Comparison of ENCODE assay signal across 19 mouse cellular contexts in genomic region chr17:29300926-29301325, GRCm38 (mm10). TPM values are rescaled to one million over a fixed set of nuclear protein-coding genes. Genes with fewer than 3 reads are reported as not detected.
A peak's percentile ranks its signal among the peaks of the same experiment; 100 is the strongest.
DNase-seq lines count a peak whose midpoint lies in the region; ATAC-seq lines count a peak whose summit lies in the region.
"Had no signal": no experiment of that assay in that cellular context is flagged by ENCODE, and none has a peak within 500 bp of the region (broad histone marks: within the 10 kb centered on the region; RNA-seq: fewer than 3 reads in every experiment).

No protein-coding gene starts in this region.

- H3K27me3 ChIP-seq in kidney, embryonic 15.5 days = no peaks in the 10 kb centered on the region
- H3K27me3 ChIP-seq in embryonic facial prominence, embryonic 12.5 days = no peaks in the 10 kb centered on the region
- no peaks in the 10 kb centered on the region for H3K27me3 ChIP-seq in hindbrain, embryonic 14.5 days (ENCODE audit: control insufficient read depth, insufficient read depth, low read length)
- H3K27me3 ChIP-seq: CH12.LX; embryonic facial prominence, embryonic 13.5 days; hindbrain, embryonic 13.5 days; intestine, embryonic 15.5 days; Patski had no signal

- no peaks in the 10 kb centered on the region for H3K9me3 ChIP-seq in kidney, embryonic 15.5 days (replicated peaks)
- no peaks in the 10 kb centered on the region for H3K9me3 ChIP-seq in embryonic facial prominence, embryonic 12.5 days
- no peaks in the 10 kb centered on the region for H3K9me3 ChIP-seq in hindbrain, embryonic 14.5 days (ENCODE audit: control insufficient read depth, low read length)
- H3K9me3 ChIP-seq: embryonic facial prominence, embryonic 13.5 days; hindbrain, embryonic 13.5 days; intestine, embryonic 15.5 days had no signal

- peaks cover 35% of the 10 kb centered on the region for H3K36me3 ChIP-seq in kidney, embryonic 15.5 days
- H3K36me3 ChIP-seq in embryonic facial prominence, embryonic 12.5 days = peaks cover 39% of the 10 kb centered on the region
- peaks cover 60% of the 10 kb centered on the region for H3K36me3 ChIP-seq in hindbrain, embryonic 14.5 days (replicated peaks; ENCODE audit: control insufficient read depth, insufficient read depth)

- peak; percentile 41; the same call in 1 of the 2 replicates for ATAC-seq in frontal cortex, adult (ENCODE audit: low TSS enrichment)
- ATAC-seq in kidney, embryonic 15.5 days (replicated peaks; ENCODE audit: low FRiP score) = no peak
- no peak for ATAC-seq in embryonic facial prominence, embryonic 12.5 days (ENCODE audit: insufficient number of reproducible peaks, insufficient read depth, low FRiP score, low TSS enrichment)
- no peak for ATAC-seq in hindbrain, embryonic 14.5 days (ENCODE audit: low FRiP score)
- ATAC-seq: activated CD4-positive, CD25-positive, alpha-beta regulatory T cell, adult 4 months; forebrain, embryonic 14.5 days; intestine, embryonic 15.5 days; Patski had no signal

- H3K4me3 ChIP-seq in kidney, embryonic 15.5 days (replicated peaks) = no peak overlapping the region
- no peak overlapping the region for H3K4me3 ChIP-seq in embryonic facial prominence, embryonic 12.5 days
- no peak overlapping the region for H3K4me3 ChIP-seq in hindbrain, embryonic 14.5 days (replicated peaks; ENCODE audit: low read length)
- H3K4me3 ChIP-seq: embryonic facial prominence, embryonic 13.5 days; hindbrain, embryonic 13.5 days; intestine, embryonic 15.5 days had no signal

- H3K4me1 ChIP-seq in kidney, embryonic 15.5 days = peaks cover 89% of the 10 kb centered on the region
- peaks cover 44% of the 10 kb centered on the region for H3K4me1 ChIP-seq in embryonic facial prominence, embryonic 12.5 days
- 0 out of 2 replicates have a peak, but pooled peaks cover 5% of the 10 kb centered on the region for H3K4me1 ChIP-seq in hindbrain, embryonic 14.5 days (replicated peaks; ENCODE audit: control insufficient read depth, insufficient read depth, low read length)

- peak overlapping the region; percentile 79; the same call in 1 of the 2 replicates for H3K27ac ChIP-seq in kidney, embryonic 15.5 days
- 0 out of 2 replicates have a peak overlapping the region, but pooled peaks have one; percentile 9 for H3K27ac ChIP-seq in embryonic facial prominence, embryonic 12.5 days
- H3K27ac ChIP-seq in hindbrain, embryonic 14.5 days = no peak overlapping the region
- H3K27ac ChIP-seq: embryonic facial prominence, embryonic 13.5 days; hindbrain, embryonic 13.5 days; intestine, embryonic 15.5 days had no signal

- 84% methylated on average over 7 of the region's 7 CpGs for WGBS in kidney, embryonic 15.5 days
- WGBS in embryonic facial prominence, embryonic 12.5 days = 91% methylated on average over 7 of the region's 7 CpGs
- 91% methylated on average over 7 of the region's 7 CpGs for WGBS in hindbrain, embryonic 14.5 days

- no peak overlapping the region for H3K4me2 ChIP-seq in kidney, embryonic 15.5 days
- H3K4me2 ChIP-seq in embryonic facial prominence, embryonic 12.5 days (replicated peaks) = no peak overlapping the region
- no peak overlapping the region for H3K4me2 ChIP-seq in hindbrain, embryonic 14.5 days (replicated peaks)
- H3K4me2 ChIP-seq: embryonic facial prominence, embryonic 13.5 days; hindbrain, embryonic 13.5 days; intestine, embryonic 15.5 days had no signal

- no peak overlapping the region for H3K9ac ChIP-seq in kidney, embryonic 15.5 days
- no peak overlapping the region for H3K9ac ChIP-seq in embryonic facial prominence, embryonic 12.5 days
- no peak overlapping the region for H3K9ac ChIP-seq in hindbrain, embryonic 14.5 days
- H3K9ac ChIP-seq: embryonic facial prominence, embryonic 13.5 days; hindbrain, embryonic 13.5 days; intestine, embryonic 15.5 days had no signal

- no peak for DNase-seq in frontal cortex, postnatal 10 days (ENCODE audit: low spot score in 2 of 2)
- DNase-seq in kidney, postnatal 4 days = no peak
- DNase-seq in hindbrain, embryonic 14.5 days (ENCODE audit: low spot score) = no peak
- DNase-seq: adrenal gland, postnatal 25 days; cerebellum, adult 2 months; cerebellum, postnatal 10 days; gastrocnemius, postnatal 36 days; heart, adult 11 months; heart, postnatal 14 days had no signal

RNA-seq across cellular contexts. Expression of gene Pi16, which starts 16.6 kb away (rescaled TPM):
- 3.4 and 5.8 TPM in 2 replicates for polyA plus RNA-seq in kidney, embryonic 15.5 days (2015; fragmentation: Nextera tagmentation; extraction: Ambion mirVana)
- polyA plus RNA-seq in embryonic facial prominence, embryonic 12.5 days (2016; fragmentation: Nextera tagmentation; extraction: Ambion mirVana) = 0.49 and 0.59 TPM in 2 replicates
- polyA plus RNA-seq in hindbrain, embryonic 14.5 days (2014; fragmentation: Nextera tagmentation; extraction: Ambion mirVana) = 0.84 and 0.85 TPM in 2 replicates
- polyA plus RNA-seq: Patski had no signal

RNA-seq across cellular contexts. Expression of gene BC004004, which starts 32.3 kb away (rescaled TPM):
- 67.6 and 73.2 TPM in 2 replicates for polyA plus RNA-seq in kidney, embryonic 15.5 days (2015; fragmentation: Nextera tagmentation; extraction: Ambion mirVana)
- polyA plus RNA-seq in embryonic facial prominence, embryonic 12.5 days (2016; fragmentation: Nextera tagmentation; extraction: Ambion mirVana) = 54.9 and 56.5 TPM in 2 replicates
- 126 and 131 TPM in 2 replicates for polyA plus RNA-seq in hindbrain, embryonic 14.5 days (2014; fragmentation: Nextera tagmentation; extraction: Ambion mirVana)

RNA-seq across cellular contexts. Expression of gene Ppil1, which starts 36.9 kb away (rescaled TPM):
- polyA plus RNA-seq in kidney, embryonic 15.5 days (2015; fragmentation: Nextera tagmentation; extraction: Ambion mirVana) = 171 and 182 TPM in 2 replicates
- polyA plus RNA-seq in embryonic facial prominence, embryonic 12.5 days (2016; fragmentation: Nextera tagmentation; extraction: Ambion mirVana) = 154 and 162 TPM in 2 replicates
- polyA plus RNA-seq in hindbrain, embryonic 14.5 days (2014; fragmentation: Nextera tagmentation; extraction: Ambion mirVana) = 101 TPM in 2 replicates

RNA-seq across cellular contexts. Expression of gene Mtch1, which starts 46.8 kb away (rescaled TPM):
- 289 and 308 TPM in 2 replicates for polyA plus RNA-seq in kidney, embryonic 15.5 days (2015; fragmentation: Nextera tagmentation; extraction: Ambion mirVana)
- polyA plus RNA-seq in embryonic facial prominence, embryonic 12.5 days (2016; fragmentation: Nextera tagmentation; extraction: Ambion mirVana) = 420 and 454 TPM in 2 replicates
- 530 and 564 TPM in 2 replicates for polyA plus RNA-seq in hindbrain, embryonic 14.5 days (2014; fragmentation: Nextera tagmentation; extraction: Ambion mirVana)

RNA-seq across cellular contexts. Expression of gene Fgd2, which starts 59.8 kb away (rescaled TPM):
- polyA plus RNA-seq in kidney, embryonic 15.5 days (2015; fragmentation: Nextera tagmentation; extraction: Ambion mirVana) = 12.0 and 13.0 TPM in 2 replicates
- polyA plus RNA-seq in embryonic facial prominence, embryonic 12.5 days (2016; fragmentation: Nextera tagmentation; extraction: Ambion mirVana) = 9.2 and 9.3 TPM in 2 replicates
- 3.8 and 4.9 TPM in 2 replicates for polyA plus RNA-seq in hindbrain, embryonic 14.5 days (2014; fragmentation: Nextera tagmentation; extraction: Ambion mirVana)
